Mouse (Mus musculus): ENCODE results near the gene Avpi1. TPM values are rescaled to one million over a fixed set of nuclear protein-coding genes. Genes with fewer than 3 reads are reported as not detected.

The Avpi1 gene
- polyA plus RNA-seq, 1 experiment from 2014 or later, result 3.0 TPM

DNA sequence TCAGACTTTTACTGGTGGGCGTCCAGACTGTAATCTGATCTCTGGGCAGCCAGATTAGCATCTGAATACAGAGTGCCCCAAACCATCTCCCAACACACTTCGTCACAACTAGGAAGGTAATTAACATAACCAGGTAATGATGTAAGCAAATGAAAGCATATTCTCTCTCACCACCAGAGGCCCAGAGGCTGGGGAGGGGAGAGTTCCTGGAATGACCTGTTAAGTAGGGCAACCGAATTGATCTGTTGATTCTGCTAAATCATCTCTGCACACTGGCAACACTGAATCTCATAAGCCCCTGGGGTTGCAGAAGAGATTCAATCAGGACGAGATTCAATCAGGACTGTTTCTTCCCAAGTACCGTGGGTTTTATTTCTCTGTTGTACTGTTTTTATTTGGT lies 7.3 kb upstream of the Avpi1 start:
- H3K36me3 ChIP-seq (ENCODE audit: inconsistent target), result no peaks in the 10 kb centered on the region
- WGBS (ENCODE audit: missing documents), result 82% methylated on average over 5 of the region's 5 CpGs
- H3K4me3 ChIP-seq (ENCODE audit: inconsistent target), result no peak overlapping the region
- H3K27ac ChIP-seq, result no peak overlapping the region
- H3K79me2 ChIP-seq (ENCODE audit: inconsistent target), result no peaks in the 10 kb centered on the region

- Histone ChIP-seq H3K4me3 (ENCODE audit: inconsistent target) (no peak overlapping the region), H3K36me3 (ENCODE audit: inconsistent target) (no peaks in the 10 kb centered on the region), H3K79me2 (ENCODE audit: inconsistent target) (no peaks in the 10 kb centered on the region), H3K27ac (no peak overlapping the region)
These were observed 6.2 kb upstream of the Avpi1 start for GRCm38 (mm10) chr19:42135070-42135469.

GRCm38 (mm10) chr19:42131101-42131500 lies 2.2 kb upstream of the Avpi1 start:
- no peaks in the 10 kb centered on the region for H3K79me2 ChIP-seq (ENCODE audit: inconsistent target)
- no peak overlapping the region for H3K4me3 ChIP-seq (ENCODE audit: inconsistent target)
- WGBS (ENCODE audit: missing documents), result 17% methylated on average over 5 of the region's 5 CpGs
- H3K36me3 ChIP-seq (ENCODE audit: inconsistent target), result no peaks in the 10 kb centered on the region
- peak overlapping the region; percentile 87 for H3K27ac ChIP-seq

- Histone ChIP-seq H3K27ac (peak overlapping the region; percentile 87), H3K36me3 (ENCODE audit: inconsistent target) (no peaks in the 10 kb centered on the region), H3K79me2 (ENCODE audit: inconsistent target) (no peaks in the 10 kb centered on the region), H3K4me3 (ENCODE audit: inconsistent target) (no peak overlapping the region)
- WGBS (ENCODE audit: missing documents), result 56% methylated on average over 3 of the region's 3 CpGs
These were observed 1.4 kb upstream of the Avpi1 start for GRCm38 (mm10) chr19:42130294-42130606.

GRCm38 (mm10) chr19:42129509-42130293 lies 842 bp upstream of the Avpi1 start:
- Histone ChIP-seq H3K4me3 (ENCODE audit: inconsistent target) (no peak overlapping the region; the same call in 1 of the 2 replicates), H3K27ac (peak overlapping the region; percentile 87), H3K79me2 (ENCODE audit: inconsistent target) (no peaks in the 10 kb centered on the region), H3K36me3 (ENCODE audit: inconsistent target) (no peaks in the 10 kb centered on the region)
- WGBS (ENCODE audit: missing documents), result 15% methylated on average over 14 of the region's 14 CpGs

- Histone ChIP-seq H3K36me3 (ENCODE audit: inconsistent target) (peaks cover 13% of the 10 kb centered on the region), H3K27ac (peak overlapping the region; percentile 31), H3K79me2 (ENCODE audit: inconsistent target) (no peaks in the 10 kb centered on the region), H3K4me3 (ENCODE audit: inconsistent target) (peak overlapping the region; percentile 57)
- 15% methylated on average over 23 of the region's 23 CpGs for WGBS (ENCODE audit: missing documents)
These were observed 663 bp downstream of the Avpi1 start for GRCm38 (mm10) chr19:42128052-42128740.

DNA sequence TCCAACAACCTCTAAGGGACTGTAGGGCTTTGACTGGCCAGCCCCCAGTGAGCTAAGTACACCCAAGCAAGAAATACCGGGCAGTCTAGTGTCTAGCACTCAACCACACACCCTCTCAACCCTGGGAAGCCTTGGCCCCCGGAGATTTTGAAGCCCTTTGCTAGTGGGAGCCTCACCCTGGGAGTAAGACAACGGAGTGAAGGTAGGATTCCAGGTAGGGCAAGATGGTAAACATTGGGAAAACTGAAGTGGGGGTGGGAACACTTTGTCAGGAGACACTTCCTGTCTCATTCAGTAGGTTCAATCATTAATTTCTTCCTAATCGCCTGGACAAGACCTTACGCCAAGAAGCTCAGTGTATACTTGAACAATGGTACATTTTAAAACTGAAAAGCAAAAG lies 1.8 kb downstream of the Avpi1 start:
- H3K79me2 ChIP-seq (ENCODE audit: inconsistent target), result no peaks in the 10 kb centered on the region
- H3K36me3 ChIP-seq (ENCODE audit: inconsistent target), result peaks cover 24% of the 10 kb centered on the region
- no peak overlapping the region for H3K27ac ChIP-seq
- H3K4me3 ChIP-seq (ENCODE audit: inconsistent target), result no peak overlapping the region
- 96% methylated on average over 5 of the region's 5 CpGs for WGBS (ENCODE audit: missing documents)

GRCm38 (mm10) chr19:42126219-42126605 lies 2.6 kb downstream of the Avpi1 start:
- Histone ChIP-seq H3K36me3 (ENCODE audit: inconsistent target) (peaks cover 32% of the 10 kb centered on the region), H3K4me3 (ENCODE audit: inconsistent target) (no peak overlapping the region), H3K79me2 (ENCODE audit: inconsistent target) (no peaks in the 10 kb centered on the region), H3K27ac (no peak overlapping the region)
- 91% methylated on average over 6 of the region's 6 CpGs for WGBS (ENCODE audit: missing documents)

DNA sequence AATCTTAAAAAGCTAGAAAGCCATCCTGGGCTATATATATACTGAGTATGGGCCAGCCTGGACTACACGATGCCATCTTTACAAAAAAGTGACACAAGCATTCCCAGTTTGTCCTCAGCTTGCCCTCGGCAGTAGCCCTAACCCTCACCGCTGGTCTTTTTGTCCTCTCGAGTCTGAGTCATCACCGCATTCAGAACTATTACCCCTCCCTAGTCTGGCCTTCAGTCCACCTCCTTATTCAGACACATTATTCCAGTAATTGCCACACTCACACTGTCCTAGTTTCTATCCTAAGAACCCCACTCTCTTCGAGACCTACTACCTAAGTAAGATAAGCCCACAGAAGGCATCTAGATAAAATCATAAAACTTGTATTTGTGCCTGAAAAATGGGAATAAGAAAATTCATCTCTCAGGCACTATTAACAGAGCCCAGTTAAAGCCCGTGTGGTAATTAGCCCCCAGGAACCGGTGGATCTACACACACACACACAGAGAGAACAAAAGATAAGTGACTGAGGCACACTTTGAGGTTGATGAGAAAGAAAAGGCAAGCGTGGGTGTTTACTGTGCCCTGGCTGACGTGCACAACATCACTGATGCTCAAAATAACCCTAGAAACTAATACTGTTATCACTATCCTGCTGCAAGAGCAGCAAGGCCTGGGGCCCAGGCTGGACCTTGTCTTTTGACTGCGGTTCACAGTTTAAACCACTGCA lies 3.2 kb downstream of the Avpi1 start:
- 94% methylated on average over 11 of the region's 11 CpGs for WGBS (ENCODE audit: missing documents)
- H3K36me3 ChIP-seq (ENCODE audit: inconsistent target), result peaks cover 37% of the 10 kb centered on the region
- no peak overlapping the region for H3K4me3 ChIP-seq (ENCODE audit: inconsistent target)
- H3K27ac ChIP-seq, result no peak overlapping the region
- H3K79me2 ChIP-seq (ENCODE audit: inconsistent target), result no peaks in the 10 kb centered on the region

DNA sequence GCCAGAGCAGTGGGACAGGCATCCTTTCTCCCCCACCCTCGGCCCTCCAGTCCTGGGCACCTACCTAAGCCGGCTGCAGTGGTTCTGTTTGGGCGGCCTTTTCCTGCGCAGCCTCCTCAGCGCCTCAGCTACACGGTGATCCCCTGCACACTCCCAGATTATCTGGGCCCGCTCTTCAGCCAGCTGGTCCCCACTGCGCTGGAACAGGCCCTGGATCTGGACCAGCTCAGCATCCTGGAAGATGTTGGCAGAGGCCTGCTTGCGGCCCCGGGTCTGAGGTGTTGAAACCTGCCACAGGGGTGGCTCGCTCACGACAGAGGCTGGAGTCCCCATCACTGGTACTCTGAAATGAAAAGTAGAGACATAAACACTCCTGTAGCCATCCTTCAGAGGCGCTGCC lies 4.2 kb downstream of the Avpi1 start:
- Histone ChIP-seq H3K27ac (no peak overlapping the region), H3K36me3 (ENCODE audit: inconsistent target) (peaks cover 47% of the 10 kb centered on the region), H3K4me3 (ENCODE audit: inconsistent target) (no peak overlapping the region), H3K79me2 (ENCODE audit: inconsistent target) (no peaks in the 10 kb centered on the region)
- WGBS (ENCODE audit: missing documents), result 94% methylated on average over 13 of the region's 13 CpGs

GRCm38 (mm10) chr19:42120451-42120850 lies 8.4 kb downstream of the Avpi1 start:
- Histone ChIP-seq H3K79me2 (ENCODE audit: inconsistent target) (no peaks in the 10 kb centered on the region), H3K27ac (no peak overlapping the region), H3K4me3 (ENCODE audit: inconsistent target) (no peak overlapping the region), H3K36me3 (ENCODE audit: inconsistent target) (peaks cover 89% of the 10 kb centered on the region)
- 93% methylated on average over 8 of the region's 8 CpGs for WGBS (ENCODE audit: missing documents)

DNA sequence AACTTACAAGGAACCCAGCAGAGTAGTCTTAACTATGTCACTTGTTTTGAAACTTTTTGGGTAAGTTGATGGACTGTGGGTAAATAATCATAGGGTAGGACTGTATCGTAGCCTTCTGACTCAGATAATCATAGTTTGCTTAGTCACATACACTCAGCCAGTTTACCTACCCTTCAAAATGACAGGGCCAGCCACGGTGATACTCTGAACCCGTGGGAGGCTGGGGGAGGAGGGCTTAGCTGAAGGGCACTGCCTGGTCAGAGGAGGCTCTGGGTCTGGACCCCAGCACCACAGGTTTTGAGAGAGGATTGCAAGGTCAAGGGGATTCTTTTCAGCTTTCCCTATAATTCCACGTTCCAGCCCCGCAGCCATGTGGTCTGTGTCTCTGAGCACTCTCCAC lies 10.3 kb downstream of the Avpi1 start:
- H3K4me3 ChIP-seq (ENCODE audit: inconsistent target), result no peak overlapping the region
- H3K36me3 ChIP-seq (ENCODE audit: inconsistent target), result peaks cover 98% of the 10 kb centered on the region
- H3K27ac ChIP-seq, result no peak overlapping the region
- 91% methylated on average over 5 of the region's 5 CpGs for WGBS (ENCODE audit: missing documents)
- H3K79me2 ChIP-seq (ENCODE audit: inconsistent target), result no peaks in the 10 kb centered on the region

- peaks cover 98% of the 10 kb centered on the region for H3K36me3 ChIP-seq (ENCODE audit: inconsistent target)
- no peak overlapping the region for H3K4me3 ChIP-seq (ENCODE audit: inconsistent target)
- H3K27ac ChIP-seq, result no peak overlapping the region
- 90% methylated on average over 8 of the region's 9 CpGs for WGBS (ENCODE audit: missing documents)
- H3K79me2 ChIP-seq (ENCODE audit: inconsistent target), result no peaks in the 10 kb centered on the region
These were observed 10.7 kb downstream of the Avpi1 start for GRCm38 (mm10) chr19:42118142-42118541.

DNA sequence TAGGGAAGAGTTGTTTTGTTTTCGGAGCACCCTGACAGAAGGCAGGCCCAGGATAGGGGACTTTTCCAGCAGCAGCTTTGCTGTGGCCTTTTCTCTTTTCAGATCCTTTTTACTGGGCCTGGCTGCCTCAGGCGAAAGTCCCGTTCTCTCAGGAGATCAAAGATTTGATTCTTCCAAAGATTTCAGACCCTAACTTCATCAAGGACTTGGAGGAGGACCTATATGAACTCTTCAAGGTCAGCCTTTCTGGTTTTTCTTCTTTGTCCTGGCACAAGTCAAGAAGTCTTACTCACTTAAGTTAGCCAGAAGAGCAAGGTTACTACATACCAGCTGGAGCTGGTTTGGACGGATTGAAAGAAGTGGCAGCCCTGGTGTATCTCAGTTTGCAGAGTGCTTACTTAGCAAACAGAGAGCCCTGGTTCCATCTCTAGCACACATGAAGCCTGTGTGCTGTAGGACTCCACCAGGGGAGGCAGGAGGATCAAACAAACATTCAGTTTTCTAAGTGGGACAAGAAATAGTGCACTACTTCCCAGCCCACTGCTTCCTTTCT lies 13.0 kb downstream of the Avpi1 start:
- H3K36me3 ChIP-seq (ENCODE audit: inconsistent target), result peaks cover 83% of the 10 kb centered on the region
- H3K27ac ChIP-seq, result no peak overlapping the region
- H3K79me2 ChIP-seq (ENCODE audit: inconsistent target), result peaks cover 8% of the 10 kb centered on the region; the same call in 1 of the 2 replicates
- no peak overlapping the region for H3K4me3 ChIP-seq (ENCODE audit: inconsistent target)
- WGBS (ENCODE audit: missing documents), result 96% methylated on average over 4 of the region's 4 CpGs

DNA sequence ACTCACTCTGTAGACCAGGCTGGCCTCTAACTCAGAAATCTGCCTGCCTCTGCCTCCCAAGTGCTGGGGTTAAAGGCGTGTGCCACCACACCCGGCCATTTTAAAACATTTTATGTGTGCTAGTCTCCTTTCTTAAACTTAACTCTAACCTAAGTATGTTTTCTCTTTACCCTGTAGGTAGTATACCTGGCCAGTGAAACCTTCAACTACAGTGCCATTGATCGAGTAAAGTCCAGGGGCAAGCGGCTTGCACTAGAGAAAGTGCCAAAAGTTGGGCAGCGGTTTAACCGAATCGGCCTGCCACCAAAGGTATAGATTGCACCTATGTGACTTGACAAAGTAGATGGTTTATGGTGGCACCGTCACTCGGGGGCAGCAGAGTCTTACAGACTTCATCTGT lies 24.2 kb downstream of the Avpi1 start:
- WGBS (ENCODE audit: missing documents), result 92% methylated on average over 9 of the region's 9 CpGs
- peaks cover 71% of the 10 kb centered on the region for H3K36me3 ChIP-seq (ENCODE audit: inconsistent target)
- no peak overlapping the region for H3K4me3 ChIP-seq (ENCODE audit: inconsistent target)
- H3K27ac ChIP-seq, result no peak overlapping the region
- H3K79me2 ChIP-seq (ENCODE audit: inconsistent target), result peaks cover 71% of the 10 kb centered on the region
